Mouse (Mus musculus): ENCODE results near the gene Slc39a9. TPM values are rescaled to one million over a fixed set of nuclear protein-coding genes. Genes with fewer than 3 reads are reported as not detected.

Slc39a9 gene
- polyA plus RNA-seq, 1 experiment, result 32.1 TPM

DNA sequence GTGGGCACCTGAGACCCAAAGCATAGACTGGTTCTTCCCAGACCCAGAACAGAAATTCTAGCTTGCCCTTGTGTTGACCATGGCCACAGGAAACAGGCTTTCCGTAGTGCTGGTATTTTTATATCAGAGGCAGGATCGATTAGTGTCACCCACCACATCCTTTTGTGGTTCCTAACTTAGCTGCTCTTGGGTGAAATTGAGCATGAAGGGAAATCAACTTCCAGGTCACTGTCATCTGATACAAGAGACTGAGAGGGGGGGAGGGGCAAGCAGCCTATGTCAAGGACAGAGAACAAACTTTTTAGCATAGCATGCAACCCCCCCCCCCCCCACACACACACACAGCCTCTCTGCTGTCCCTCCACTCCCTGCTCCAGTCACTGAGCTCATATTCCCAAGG lies 75.5 kb downstream of the Slc39a9 start:
- no peak for DNase-seq (ENCODE audit: low spot score)

DNA sequence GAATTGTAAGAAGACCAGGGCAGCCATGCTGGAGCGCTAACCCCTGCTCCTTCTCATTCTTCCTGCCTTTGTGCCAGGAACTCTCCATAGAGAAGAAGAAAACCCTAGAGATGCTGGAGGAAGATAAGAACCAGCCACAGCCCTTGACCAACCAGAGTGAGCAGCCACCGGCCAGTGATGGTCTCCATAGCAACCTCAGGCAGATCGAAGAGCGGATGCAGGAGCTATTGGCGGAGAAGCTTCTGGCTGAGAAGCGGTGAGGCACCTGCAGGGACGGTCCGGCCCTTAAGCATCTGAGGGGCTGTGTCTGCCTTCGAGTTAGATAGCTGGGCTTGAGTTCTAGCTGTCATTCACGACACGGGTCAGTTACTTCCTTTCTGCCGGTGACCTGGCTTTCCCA lies 76.8 kb downstream of the Slc39a9 start:
- DNase-seq (ENCODE audit: low spot score), result no peak

DNA sequence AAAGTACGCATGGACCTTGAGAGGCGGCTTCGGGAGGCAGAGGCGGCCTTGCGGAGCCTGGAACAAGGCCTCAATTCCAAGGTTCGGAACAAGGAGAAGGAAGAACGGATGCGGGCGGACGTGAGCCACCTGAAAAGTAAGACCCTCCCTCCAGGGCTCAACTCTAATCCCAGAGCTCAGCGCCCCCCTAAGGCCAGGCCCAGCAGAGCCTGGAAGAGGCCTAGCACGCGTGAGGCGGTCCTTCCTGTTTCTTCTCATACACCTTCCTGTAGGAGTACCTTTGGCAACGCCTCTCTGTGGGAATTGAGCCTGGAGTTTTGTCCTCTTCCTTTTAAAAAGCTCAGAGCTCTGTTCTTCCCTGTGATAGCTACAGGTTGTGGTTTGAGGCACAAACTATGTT lies 77.8 kb downstream of the Slc39a9 start:
- no peak for DNase-seq (ENCODE audit: low spot score)

DNA sequence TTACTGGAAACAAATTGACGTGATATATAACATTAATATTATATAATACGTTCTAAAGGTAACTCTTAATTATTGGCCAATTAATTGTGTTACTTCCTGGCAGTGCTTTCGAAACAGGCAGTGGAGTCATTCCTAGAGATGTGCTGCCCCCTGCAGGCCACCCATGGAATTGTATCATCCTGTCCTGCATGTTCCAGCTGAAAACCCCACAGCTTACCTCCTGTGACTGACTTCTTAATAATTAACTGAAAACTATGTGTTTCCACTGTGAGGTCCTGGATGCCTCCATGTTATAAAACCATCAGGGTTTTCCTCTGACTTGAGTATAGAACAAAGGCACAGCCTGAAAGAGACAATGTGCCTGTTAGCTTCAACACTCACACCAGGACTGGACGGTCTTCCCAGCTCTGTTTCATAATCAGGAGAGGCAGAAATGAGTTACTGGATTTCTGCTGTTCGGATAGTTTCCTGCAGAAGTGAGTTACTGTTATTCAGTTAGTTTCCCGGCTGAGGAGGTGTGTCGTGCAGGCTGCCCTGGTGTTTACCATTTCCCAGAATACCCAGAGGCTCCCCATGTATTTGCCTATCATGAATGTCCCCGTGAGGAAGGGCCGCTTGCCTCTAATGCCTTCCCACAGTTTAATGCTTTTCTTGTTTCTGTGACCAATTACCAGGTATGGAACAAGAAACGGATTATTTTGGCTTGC lies 81.3 kb downstream of the Slc39a9 start:
- DNase-seq (ENCODE audit: low spot score), result peak; percentile 72

DNA sequence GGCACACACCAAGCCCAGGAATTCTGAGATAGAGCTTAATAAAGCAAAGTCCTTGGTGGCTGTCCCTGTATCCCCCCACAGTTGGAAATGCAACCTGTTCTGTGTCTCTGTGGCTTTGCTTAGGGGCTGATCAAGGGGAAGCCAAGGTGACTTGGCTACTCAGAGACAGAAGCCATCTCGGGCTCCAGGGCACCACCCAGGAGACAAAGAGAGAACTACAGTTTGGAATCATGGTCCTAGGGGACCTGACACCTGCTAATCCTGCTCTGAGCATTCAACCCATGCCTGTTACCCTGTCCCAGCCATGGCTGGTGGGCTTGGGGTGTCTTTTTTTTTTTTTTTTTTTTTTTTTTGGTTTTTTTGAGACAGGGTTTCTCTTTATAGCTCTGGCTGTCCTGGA lies 84.5 kb downstream of the Slc39a9 start:
- DNase-seq (ENCODE audit: low spot score), result no peak

DNA sequence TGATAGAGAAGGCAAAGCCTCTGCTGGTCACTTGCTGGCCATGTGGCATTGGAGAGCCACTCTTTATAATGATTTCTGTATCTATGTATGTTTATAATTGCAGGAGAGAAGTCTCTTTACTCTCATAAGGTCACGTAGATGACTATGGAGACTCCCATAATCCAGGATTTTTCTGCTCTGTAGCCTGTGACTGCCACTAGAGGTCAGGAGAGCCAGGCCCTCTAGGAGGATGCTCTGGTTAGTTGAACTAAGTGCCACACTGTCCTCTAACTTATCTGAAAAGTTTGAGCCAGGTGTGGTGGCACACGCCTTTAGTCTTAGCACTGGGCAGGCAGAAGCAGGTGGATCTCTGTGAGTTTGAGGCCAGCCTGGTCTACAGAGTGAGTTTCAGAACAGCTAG lies 85.1 kb downstream of the Slc39a9 start:
- no peak for DNase-seq (ENCODE audit: low spot score)

DNA sequence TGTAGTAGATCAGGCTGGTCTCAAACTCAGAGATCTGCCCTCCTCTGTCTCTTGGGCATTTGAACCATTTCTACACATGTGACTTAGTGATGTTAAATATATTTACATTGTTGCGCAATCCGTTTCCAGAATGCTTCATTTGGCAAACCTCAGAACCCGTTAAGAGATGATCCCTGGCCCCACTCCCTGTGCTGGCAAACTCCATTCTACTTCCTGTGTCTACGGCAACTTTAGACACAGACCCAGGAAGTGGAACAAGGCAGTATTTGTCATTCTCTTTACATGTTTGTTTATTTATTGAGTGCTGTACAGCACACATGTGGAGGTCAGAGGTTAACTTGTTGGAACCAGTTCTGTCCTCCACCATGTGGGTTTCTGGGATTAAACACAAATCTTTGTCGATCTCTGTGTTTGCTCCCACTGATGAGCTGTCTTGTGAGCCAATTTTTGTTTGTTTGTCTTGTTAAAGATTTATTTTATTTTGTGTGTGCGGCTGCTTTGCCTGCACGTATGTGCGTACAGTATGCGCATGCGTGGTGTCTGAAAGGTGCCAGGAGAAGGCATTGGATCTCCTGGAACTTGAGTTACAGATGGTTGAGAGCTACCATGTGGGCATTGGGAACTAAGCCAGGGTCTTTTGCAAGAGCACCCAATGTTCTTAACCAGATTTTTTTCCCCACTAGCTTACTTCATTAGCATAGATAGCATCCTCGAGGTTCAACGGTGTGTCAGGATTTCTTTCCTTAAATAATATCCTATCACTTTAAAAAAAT lies 86.3 kb downstream of the Slc39a9 start:
- no peak for DNase-seq (ENCODE audit: low spot score)

DNA sequence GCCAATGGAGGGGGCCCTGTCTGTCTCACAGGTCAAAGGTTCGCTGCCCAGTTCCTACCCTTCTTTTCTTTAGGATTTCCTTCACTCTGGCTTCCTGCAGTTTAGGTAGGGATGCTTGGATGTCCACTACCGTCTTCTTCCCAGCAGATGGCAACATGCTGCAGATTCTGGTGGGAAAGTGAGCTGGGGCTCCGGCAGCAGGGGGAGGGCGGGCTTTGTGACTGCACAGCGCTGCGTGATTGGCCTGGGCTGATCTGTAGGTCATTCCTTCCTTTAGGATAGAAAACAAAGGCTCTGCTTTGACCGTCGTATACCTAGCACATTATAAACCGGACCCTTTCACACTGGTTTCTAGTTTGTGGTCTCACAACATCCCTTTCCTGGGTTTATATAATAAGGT lies 86.9 kb downstream of the Slc39a9 start:
- DNase-seq (ENCODE audit: low spot score), result no peak

Other genes with a start within 250 kb of the Slc39a9 start
- gene Dcaf5, start 207.3 kb upstream of the Slc39a9 start, polyA plus RNA-seq (2012; rRNA removed), result 21.2 and 23.9 TPM in 2 replicates
- gene Exd2, start 180.8 kb upstream of the Slc39a9 start, polyA plus RNA-seq (2012; rRNA removed), result 25.8 and 27.3 TPM in 2 replicates
- 13.2 and 21.2 TPM in 2 replicates for gene Galnt16, start 125.6 kb upstream of the Slc39a9 start, polyA plus RNA-seq (2012; rRNA removed)
- gene Erh, start 458 bp downstream of the Slc39a9 start, polyA plus RNA-seq (2012; rRNA removed), result 112 and 134 TPM in 2 replicates
- gene Plekhd1, start 48.7 kb downstream of the Slc39a9 start, polyA plus RNA-seq (2012; rRNA removed), result 6.5 and 7.7 TPM in 2 replicates
- gene Ccdc177, start 116.8 kb downstream of the Slc39a9 start, polyA plus RNA-seq (2012; rRNA removed), result 0.01 TPM in 2 replicates
- 45.8 and 47.4 TPM in 2 replicates for gene Susd6, start 146.6 kb downstream of the Slc39a9 start, polyA plus RNA-seq (2012; rRNA removed)